Mouse (Mus musculus): ENCODE measurements around the gene Minpp1. TPM values are rescaled to one million over a fixed set of nuclear protein-coding genes. Genes with fewer than 3 reads are reported as not detected.

Gene Minpp1
- polyA plus RNA-seq, 1 experiment from 2014 or later: 67.6 TPM

- H3K36me3 ChIP-seq (ENCODE audit: insufficient read depth): no peaks in the 10 kb centered on the region
- H3K27me3 ChIP-seq (ENCODE audit: insufficient read depth, low read length): no peaks in the 10 kb centered on the region
- H3K4me2 ChIP-seq: no peak overlapping the region
- H3K27ac ChIP-seq (ENCODE audit: low read depth): no peak overlapping the region
- H3K9me3 ChIP-seq (ENCODE audit: low read depth, low read length): no peaks in the 10 kb centered on the region
- H3K4me1 ChIP-seq (ENCODE audit: insufficient read depth): no peaks in the 10 kb centered on the region
- no peak overlapping the region for H3K4me3 ChIP-seq (ENCODE audit: low read depth, low read length)
- DNase-seq: no peak
- TF ChIP-seq CTCF (IDR thresholded peaks at IDR 0.05; ENCODE audit: low read depth): no peak
- H3K9ac ChIP-seq: no peak overlapping the region
- ATAC-seq (ENCODE audit: insufficient read depth): no peak
Observed at GRCm38 (mm10) chr19:32534887-32535286, 49.3 kb downstream of the Minpp1 start.

GRCm38 (mm10) chr19:32542784-32543490 lies 57.4 kb downstream of the Minpp1 start:
- no peak overlapping the region for H3K4me2 ChIP-seq
- no peaks in the 10 kb centered on the region for H3K9me3 ChIP-seq (ENCODE audit: low read depth, low read length)
- ATAC-seq (ENCODE audit: insufficient read depth) (no peak), DNase-seq (no peak)
- no peaks in the 10 kb centered on the region for H3K36me3 ChIP-seq (ENCODE audit: insufficient read depth)
- H3K9ac ChIP-seq: no peak overlapping the region
- no peak for TF ChIP-seq CTCF (IDR thresholded peaks at IDR 0.05; ENCODE audit: low read depth)
- H3K4me3 ChIP-seq (ENCODE audit: low read depth, low read length): no peak overlapping the region
- H3K27ac ChIP-seq (ENCODE audit: low read depth): no peak overlapping the region
- WGBS: 72% methylated on average over 9 of the region's 9 CpGs
- H3K27me3 ChIP-seq (ENCODE audit: insufficient read depth, low read length): no peaks in the 10 kb centered on the region
- H3K4me1 ChIP-seq (ENCODE audit: insufficient read depth): no peaks in the 10 kb centered on the region

GRCm38 (mm10) chr19:32547396-32547795 lies 61.8 kb downstream of the Minpp1 start:
- Histone ChIP-seq H3K27ac (ENCODE audit: low read depth) (no peak overlapping the region), H3K27me3 (ENCODE audit: insufficient read depth, low read length) (no peaks in the 10 kb centered on the region), H3K4me2 (no peak overlapping the region), H3K9me3 (ENCODE audit: low read depth, low read length) (no peaks in the 10 kb centered on the region), H3K36me3 (ENCODE audit: insufficient read depth) (no peaks in the 10 kb centered on the region), H3K4me3 (ENCODE audit: low read depth, low read length) (no peak overlapping the region), H3K4me1 (ENCODE audit: insufficient read depth) (no peaks in the 10 kb centered on the region), H3K9ac (no peak overlapping the region)
- DNase-seq: no peak
- TF ChIP-seq CTCF (IDR thresholded peaks at IDR 0.05; ENCODE audit: low read depth): no peak
- no peak for ATAC-seq (ENCODE audit: insufficient read depth)
- WGBS: 63% methylated on average over 3 of the region's 3 CpGs

- 84% methylated on average over 15 of the region's 15 CpGs for WGBS
- ATAC-seq (ENCODE audit: insufficient read depth) (no peak), DNase-seq (no peak)
- no peak overlapping the region for H3K4me2 ChIP-seq
- no peak overlapping the region for H3K9ac ChIP-seq
- no peaks in the 10 kb centered on the region for H3K27me3 ChIP-seq (ENCODE audit: insufficient read depth, low read length)
- H3K27ac ChIP-seq (ENCODE audit: low read depth): no peak overlapping the region
- TF ChIP-seq CTCF (IDR thresholded peaks at IDR 0.05; ENCODE audit: low read depth): no peak
- no peaks in the 10 kb centered on the region for H3K9me3 ChIP-seq (ENCODE audit: low read depth, low read length)
- H3K4me3 ChIP-seq (ENCODE audit: low read depth, low read length): no peak overlapping the region
- no peaks in the 10 kb centered on the region for H3K36me3 ChIP-seq (ENCODE audit: insufficient read depth)
- no peaks in the 10 kb centered on the region for H3K4me1 ChIP-seq (ENCODE audit: insufficient read depth)
Observed at GRCm38 (mm10) chr19:32548202-32548601, 62.6 kb downstream of the Minpp1 start.

DNA sequence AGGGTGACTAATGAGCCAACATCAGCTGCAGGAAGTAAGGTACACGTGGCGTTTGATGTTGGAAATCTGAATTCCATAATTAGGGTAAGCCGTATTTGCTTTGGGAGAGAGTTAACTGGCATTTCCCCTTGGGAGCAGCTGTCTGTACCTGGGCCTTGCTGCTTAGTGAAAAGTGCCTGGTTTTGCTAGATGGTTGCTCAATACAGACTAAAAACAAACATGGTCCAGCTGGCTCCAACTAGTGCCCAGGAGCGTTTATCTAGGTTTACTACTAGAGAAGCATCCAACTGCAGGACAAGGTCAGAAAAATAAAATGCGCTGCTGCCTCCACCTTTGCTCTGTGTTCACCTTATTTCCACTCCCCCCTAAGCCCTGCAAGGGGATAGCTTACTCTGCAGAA lies 64.9 kb downstream of the Minpp1 start:
- Histone ChIP-seq H3K27ac (ENCODE audit: low read depth) (no peak overlapping the region), H3K4me1 (ENCODE audit: insufficient read depth) (no peaks in the 10 kb centered on the region), H3K4me3 (ENCODE audit: low read depth, low read length) (no peak overlapping the region), H3K9me3 (ENCODE audit: low read depth, low read length) (no peaks in the 10 kb centered on the region), H3K9ac (no peak overlapping the region), H3K4me2 (no peak overlapping the region), H3K36me3 (ENCODE audit: insufficient read depth) (no peaks in the 10 kb centered on the region), H3K27me3 (ENCODE audit: insufficient read depth, low read length) (no peaks in the 10 kb centered on the region)
- 54% methylated on average over 5 of the region's 5 CpGs for WGBS
- ATAC-seq (ENCODE audit: insufficient read depth): no peak
- no peak for TF ChIP-seq CTCF (IDR thresholded peaks at IDR 0.05; ENCODE audit: low read depth)
- DNase-seq: no peak

- no peaks in the 10 kb centered on the region for H3K27me3 ChIP-seq (ENCODE audit: insufficient read depth, low read length)
- no peak overlapping the region for H3K4me3 ChIP-seq (ENCODE audit: low read depth, low read length)
- no peak for ATAC-seq (ENCODE audit: insufficient read depth)
- no peak overlapping the region for H3K27ac ChIP-seq (ENCODE audit: low read depth)
- no peak for TF ChIP-seq CTCF (IDR thresholded peaks at IDR 0.05; ENCODE audit: low read depth)
- H3K36me3 ChIP-seq (ENCODE audit: insufficient read depth): no peaks in the 10 kb centered on the region
- WGBS: 51% methylated on average over 3 of the region's 3 CpGs
- no peaks in the 10 kb centered on the region for H3K9me3 ChIP-seq (ENCODE audit: low read depth, low read length)
- H3K4me2 ChIP-seq: no peak overlapping the region
- no peaks in the 10 kb centered on the region for H3K4me1 ChIP-seq (ENCODE audit: insufficient read depth)
- no peak for DNase-seq
- no peak overlapping the region for H3K9ac ChIP-seq
Observed at GRCm38 (mm10) chr19:32551442-32551841, 65.9 kb downstream of the Minpp1 start.

DNA sequence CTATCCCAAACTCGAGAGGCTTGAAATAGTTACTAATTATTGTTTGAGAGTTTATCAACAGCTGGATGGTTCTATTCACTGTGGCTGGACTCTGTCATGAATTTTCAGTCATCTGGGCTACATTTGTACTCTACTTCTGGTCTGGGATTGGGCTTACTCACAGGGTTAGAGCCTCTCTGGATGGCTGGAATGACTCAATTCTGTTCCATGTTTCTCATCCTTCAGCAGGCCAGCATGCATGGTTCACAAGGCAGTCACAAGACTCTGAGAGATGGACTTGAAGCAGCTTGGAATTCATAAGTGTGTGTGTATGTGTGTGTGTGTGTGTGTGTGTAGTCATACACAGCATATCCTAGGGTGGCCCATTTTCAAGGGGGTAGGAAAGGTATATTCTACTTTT lies 66.5 kb downstream of the Minpp1 start:
- TF ChIP-seq CTCF (IDR thresholded peaks at IDR 0.05; ENCODE audit: low read depth): no peak
- no peak overlapping the region for H3K4me3 ChIP-seq (ENCODE audit: low read depth, low read length)
- no peak overlapping the region for H3K27ac ChIP-seq (ENCODE audit: low read depth)
- DNase-seq (no peak), ATAC-seq (ENCODE audit: insufficient read depth) (no peak)
- H3K36me3 ChIP-seq (ENCODE audit: insufficient read depth): no peaks in the 10 kb centered on the region
- H3K9me3 ChIP-seq (ENCODE audit: low read depth, low read length): no peaks in the 10 kb centered on the region
- H3K4me1 ChIP-seq (ENCODE audit: insufficient read depth): no peaks in the 10 kb centered on the region
- no peak overlapping the region for H3K4me2 ChIP-seq
- H3K27me3 ChIP-seq (ENCODE audit: insufficient read depth, low read length): no peaks in the 10 kb centered on the region
- no peak overlapping the region for H3K9ac ChIP-seq
- WGBS: 61% methylated on average over 1 of the region's 1 CpGs

Data from lung, embryonic 14.5 days (tissue).